Mouse (Mus musculus): ENCODE data around the gene Pakap. TPM values are rescaled to one million over a fixed set of nuclear protein-coding genes. Genes with fewer than 3 reads are reported as not detected.

The Pakap gene
- polyA plus RNA-seq, 2 experiments: 0.51 TPM; not detected in 1

DNA sequence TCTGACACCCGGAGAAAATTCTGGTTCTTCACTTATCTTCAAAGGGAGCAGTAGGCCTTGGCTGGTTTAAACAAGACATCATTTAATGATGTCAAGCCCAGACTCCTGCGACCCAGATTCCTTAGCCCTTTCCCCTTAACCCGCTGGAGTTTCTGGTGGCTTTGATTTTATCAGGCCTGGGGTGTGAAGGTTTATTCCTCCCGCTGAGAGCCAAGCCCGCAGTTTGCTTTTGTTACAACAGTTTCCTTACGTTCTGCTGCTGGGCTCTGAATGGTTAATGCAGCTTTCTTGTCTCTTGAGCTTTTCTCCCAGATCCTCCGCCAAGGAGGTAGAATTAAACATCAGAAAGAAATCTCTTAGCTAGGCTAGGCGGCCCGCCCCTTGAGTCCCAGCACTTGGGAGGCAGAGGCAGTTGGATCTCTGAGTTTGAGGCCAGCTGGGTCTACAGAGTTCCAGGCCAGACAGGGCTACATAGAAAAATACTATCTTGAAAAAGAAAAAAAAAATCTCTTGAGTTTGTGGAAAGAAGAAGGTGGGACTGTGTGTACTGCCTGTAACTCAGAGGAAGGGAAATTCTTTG, 284.6 kb downstream of the Pakap start:
- H3K4me1 ChIP-seq (replicated peaks; ENCODE audit: control insufficient read depth in 2 of 2, insufficient read depth in 2 of 2, low read length in 1 of 2): no peaks in the 10 kb centered on the region
- no peak overlapping the region for H3K4me2 ChIP-seq (ENCODE audit: low read depth)
- no peaks in the 10 kb centered on the region for H3K27me3 ChIP-seq (ENCODE audit: control insufficient read depth, insufficient read depth, low read length)
- no peak overlapping the region for H3K27ac ChIP-seq
- no peak overlapping the region for H3K4me3 ChIP-seq (ENCODE audit: insufficient read depth in 1 of 2, low read depth in 2 of 2, low read length in 2 of 2)
- H3K9ac ChIP-seq (replicated peaks): no peak overlapping the region
- no peak for TF ChIP-seq EP300 (IDR thresholded peaks at IDR 0.05; ENCODE audit: low read depth)
- TF ChIP-seq CTCF (IDR thresholded peaks at IDR 0.05; ENCODE audit: low read depth): no peak
- no peaks in the 10 kb centered on the region for H3K36me3 ChIP-seq (replicated peaks; ENCODE audit: control insufficient read depth, insufficient read depth, low read depth)
- DNase-seq (ENCODE audit: low read depth in 3 of 3, low spot score in 3 of 3): no peak
- 56% methylated on average over 9 of the region's 9 CpGs for WGBS (ENCODE audit: insufficient replicate concordance)
- no peak for ATAC-seq (ENCODE audit: insufficient read depth)
- H3K9me3 ChIP-seq (ENCODE audit: control insufficient read depth, low read length): no peaks in the 10 kb centered on the region

- H3K27ac ChIP-seq: no peak overlapping the region
- H3K4me1 ChIP-seq (replicated peaks; ENCODE audit: control insufficient read depth in 2 of 2, insufficient read depth in 2 of 2, low read length in 1 of 2): no peaks in the 10 kb centered on the region
- DNase-seq (ENCODE audit: low read depth in 3 of 3, low spot score in 3 of 3) (no peak), ATAC-seq (ENCODE audit: insufficient read depth) (no peak)
- WGBS (ENCODE audit: insufficient replicate concordance): 62% methylated on average over 6 of the region's 6 CpGs
- H3K4me3 ChIP-seq (ENCODE audit: insufficient read depth in 1 of 2, low read depth in 2 of 2, low read length in 2 of 2): no peak overlapping the region
- no peaks in the 10 kb centered on the region for H3K36me3 ChIP-seq (replicated peaks; ENCODE audit: control insufficient read depth, insufficient read depth, low read depth)
- TF ChIP-seq EP300 (IDR thresholded peaks at IDR 0.05; ENCODE audit: low read depth) (no peak), CTCF (IDR thresholded peaks at IDR 0.05; ENCODE audit: low read depth) (no peak)
- no peaks in the 10 kb centered on the region for H3K27me3 ChIP-seq (ENCODE audit: control insufficient read depth, insufficient read depth, low read length)
- no peak overlapping the region for H3K4me2 ChIP-seq (ENCODE audit: low read depth)
- H3K9me3 ChIP-seq (ENCODE audit: control insufficient read depth, low read length): no peaks in the 10 kb centered on the region
- no peak overlapping the region for H3K9ac ChIP-seq (replicated peaks)
These were observed 286.2 kb downstream of the Pakap start for GRCm38 (mm10) chr4:57854181-57854580.

- H3K36me3 ChIP-seq (replicated peaks; ENCODE audit: control insufficient read depth, insufficient read depth, low read depth): no peaks in the 10 kb centered on the region
- H3K4me1 ChIP-seq (replicated peaks; ENCODE audit: control insufficient read depth in 2 of 2, insufficient read depth in 2 of 2, low read length in 1 of 2): no peaks in the 10 kb centered on the region
- no peaks in the 10 kb centered on the region for H3K27me3 ChIP-seq (ENCODE audit: control insufficient read depth, insufficient read depth, low read length)
- H3K9me3 ChIP-seq (ENCODE audit: control insufficient read depth, low read length): no peaks in the 10 kb centered on the region
- WGBS (ENCODE audit: insufficient replicate concordance): 74% methylated on average over 18 of the region's 18 CpGs
- DNase-seq (ENCODE audit: low read depth in 3 of 3, low spot score in 3 of 3): no peak
- no peak overlapping the region for H3K4me2 ChIP-seq (ENCODE audit: low read depth)
- TF ChIP-seq CTCF (IDR thresholded peaks at IDR 0.05; ENCODE audit: low read depth): no peak
- TF ChIP-seq EP300 (IDR thresholded peaks at IDR 0.05; ENCODE audit: low read depth): no peak
- ATAC-seq (ENCODE audit: insufficient read depth): no peak
- H3K4me3 ChIP-seq (ENCODE audit: insufficient read depth in 1 of 2, low read depth in 2 of 2, low read length in 2 of 2): no peak overlapping the region
- no peak overlapping the region for H3K27ac ChIP-seq
- H3K9ac ChIP-seq (replicated peaks): no peak overlapping the region
These were observed 287.4 kb downstream of the Pakap start for GRCm38 (mm10) chr4:57855281-57855941.

GRCm38 (mm10) chr4:57856673-57857072, 288.7 kb downstream of the Pakap start:
- Histone ChIP-seq H3K4me3 (ENCODE audit: insufficient read depth in 1 of 2, low read depth in 2 of 2, low read length in 2 of 2) (no peak overlapping the region), H3K36me3 (replicated peaks; ENCODE audit: control insufficient read depth, insufficient read depth, low read depth) (no peaks in the 10 kb centered on the region), H3K27ac (no peak overlapping the region), H3K9me3 (ENCODE audit: control insufficient read depth, low read length) (no peaks in the 10 kb centered on the region), H3K27me3 (ENCODE audit: control insufficient read depth, insufficient read depth, low read length) (no peaks in the 10 kb centered on the region), H3K4me1 (replicated peaks; ENCODE audit: control insufficient read depth in 2 of 2, insufficient read depth in 2 of 2, low read length in 1 of 2) (no peaks in the 10 kb centered on the region), H3K9ac (replicated peaks) (no peak overlapping the region), H3K4me2 (ENCODE audit: low read depth) (no peak overlapping the region)
- DNase-seq (ENCODE audit: low read depth in 3 of 3, low spot score in 3 of 3): no peak
- TF ChIP-seq EP300 (IDR thresholded peaks at IDR 0.05; ENCODE audit: low read depth) (no peak), CTCF (IDR thresholded peaks at IDR 0.05; ENCODE audit: low read depth) (no peak)
- no peak for ATAC-seq (ENCODE audit: insufficient read depth)
- WGBS (ENCODE audit: insufficient replicate concordance): 73% methylated on average over 10 of the region's 10 CpGs

GRCm38 (mm10) chr4:57860204-57860611, 292.2 kb downstream of the Pakap start:
- Histone ChIP-seq H3K9ac (replicated peaks) (no peak overlapping the region), H3K4me1 (replicated peaks; ENCODE audit: control insufficient read depth in 2 of 2, insufficient read depth in 2 of 2, low read length in 1 of 2) (no peaks in the 10 kb centered on the region), H3K4me3 (ENCODE audit: insufficient read depth in 1 of 2, low read depth in 2 of 2, low read length in 2 of 2) (no peak overlapping the region), H3K36me3 (replicated peaks; ENCODE audit: control insufficient read depth, insufficient read depth, low read depth) (no peaks in the 10 kb centered on the region), H3K27ac (no peak overlapping the region), H3K27me3 (ENCODE audit: control insufficient read depth, insufficient read depth, low read length) (no peaks in the 10 kb centered on the region), H3K4me2 (ENCODE audit: low read depth) (no peak overlapping the region), H3K9me3 (ENCODE audit: control insufficient read depth, low read length) (no peaks in the 10 kb centered on the region)
- WGBS (ENCODE audit: insufficient replicate concordance): 32% methylated on average over 6 of the region's 6 CpGs
- ATAC-seq (ENCODE audit: insufficient read depth) (no peak), DNase-seq (ENCODE audit: low read depth in 3 of 3, low spot score in 3 of 3) (no peak)
- TF ChIP-seq EP300 (IDR thresholded peaks at IDR 0.05; ENCODE audit: low read depth) (no peak), CTCF (IDR thresholded peaks at IDR 0.05; ENCODE audit: low read depth) (no peak)

Data from liver, embryonic 14.5 days (tissue).